Mouse (Mus musculus) activated CD4-positive, CD25-positive, alpha-beta regulatory T cell (primary cell): Measurements from ENCODE around the gene Bet1l. TPM values are rescaled to one million over a fixed set of nuclear protein-coding genes. Genes with fewer than 3 reads are reported as not detected.

Experiments
- polyA plus RNA-seq, 2 experiments: library from polyadenylated mRNA; unstranded; fragments of 100-300 nt; shearing (Covaris generic); gene quantifications; one replicate each; pipeline ENCODE4 v1.2.1; 2017

Bet1l gene
- 10 to 100 TPM; 46.6 to 46.7 TPM for polyA plus RNA-seq

GRCm38 (mm10) chr7:140857550-140858505 lies at the start of gene Bet1l:
Bet1l (minus strand) TSS chr7:140857577.

GRCm38 (mm10) chr7:140900220-140900619 lies 42.8 kb upstream of the Bet1l start, which contains the start of gene Cox8b:
Cox8b (minus strand) TSS chr7:140900446.

DNA sequence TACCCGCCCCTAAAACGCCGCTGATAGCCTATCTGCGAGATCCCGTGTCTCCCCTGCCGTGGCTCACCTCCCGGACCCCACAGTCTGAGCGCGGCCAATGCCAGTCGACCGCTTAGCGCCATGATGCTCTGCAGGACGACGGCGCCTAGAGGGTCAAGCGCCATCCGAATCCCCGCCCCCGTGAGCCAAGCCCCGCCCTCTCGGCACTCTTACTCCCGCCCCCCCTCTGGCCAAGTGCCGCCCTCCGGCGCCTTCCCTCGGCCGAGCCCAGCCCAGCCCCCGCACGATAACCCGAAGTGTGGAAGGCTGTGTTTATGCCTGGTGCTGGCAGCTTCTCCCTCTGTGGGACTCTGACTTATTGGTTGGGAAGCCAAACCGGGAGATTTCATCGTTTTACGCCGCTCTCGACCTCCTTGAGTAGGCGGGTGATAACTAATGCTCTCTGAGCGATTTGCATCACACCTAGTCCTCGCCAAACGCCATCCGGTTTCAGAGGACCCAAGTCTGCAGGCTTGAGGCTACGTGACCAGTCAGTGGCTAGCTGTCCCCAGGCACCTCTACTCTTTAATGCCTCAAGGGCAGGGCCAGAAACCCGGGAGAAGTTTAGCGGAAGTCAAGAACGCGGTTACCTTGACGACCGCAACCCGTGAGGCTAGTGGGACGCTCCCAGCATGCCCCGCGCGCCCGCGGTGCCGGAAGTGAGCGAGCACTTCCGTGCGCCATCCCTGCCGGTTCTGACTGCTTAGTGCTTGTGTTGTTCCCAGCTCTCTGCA lies 24.5 kb upstream of the Bet1l start, which contains the start of the genes Psmd13 and Sirt3:
TSS of gene Psmd13 (plus strand) at position 273 of the 773 bp plus-strand sequence.
TSS of gene Sirt3 (minus strand) at position 614 of the 773 bp plus-strand sequence.

DNA sequence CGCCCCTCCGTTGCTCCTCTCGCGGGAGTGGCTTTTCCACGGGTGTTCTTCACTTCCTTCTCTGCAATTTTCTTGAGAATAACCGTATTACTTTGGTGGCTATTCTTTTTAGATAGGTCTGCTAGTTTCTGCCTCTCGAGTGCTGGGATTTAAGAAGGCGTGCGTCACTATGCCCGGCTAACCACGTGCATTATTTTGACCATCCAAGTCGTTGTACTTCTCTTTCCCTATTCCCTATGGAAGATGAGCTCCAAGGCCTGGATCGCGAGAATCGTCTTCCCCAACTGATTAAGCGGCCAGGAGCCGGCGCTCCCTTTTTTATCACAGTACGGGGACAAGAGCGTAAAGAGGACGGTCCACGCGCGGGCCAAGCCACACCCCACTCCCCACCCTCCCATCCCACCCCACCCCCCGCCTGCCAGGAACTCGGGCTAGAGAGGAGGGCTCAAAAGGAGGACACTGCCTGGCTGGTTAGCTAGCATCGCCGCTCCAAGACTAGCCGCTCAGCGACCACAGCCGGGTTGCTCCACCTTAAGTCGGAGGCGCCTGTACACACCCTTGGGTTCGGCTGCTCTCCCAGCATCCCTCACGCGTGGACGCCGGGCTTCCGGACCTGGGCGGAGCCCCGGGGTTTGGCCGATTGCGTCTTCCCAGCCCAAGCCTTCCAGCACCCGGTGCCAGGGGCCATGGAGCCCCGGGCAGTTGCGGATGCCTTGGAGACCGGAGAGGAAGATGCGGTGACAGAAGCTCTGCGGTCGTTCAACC lies 410 bp downstream of the Bet1l start, which contains the start of gene Ric8a:
TSS of gene Ric8a (plus strand) at position 173 of the 765 bp plus-strand sequence.

GRCm38 (mm10) chr7:140855860-140856784 lies 1.3 kb downstream of the Bet1l start, which contains the start of gene Gm45785:
Gm45785 (minus strand) TSS chr7:140856331.

DNA sequence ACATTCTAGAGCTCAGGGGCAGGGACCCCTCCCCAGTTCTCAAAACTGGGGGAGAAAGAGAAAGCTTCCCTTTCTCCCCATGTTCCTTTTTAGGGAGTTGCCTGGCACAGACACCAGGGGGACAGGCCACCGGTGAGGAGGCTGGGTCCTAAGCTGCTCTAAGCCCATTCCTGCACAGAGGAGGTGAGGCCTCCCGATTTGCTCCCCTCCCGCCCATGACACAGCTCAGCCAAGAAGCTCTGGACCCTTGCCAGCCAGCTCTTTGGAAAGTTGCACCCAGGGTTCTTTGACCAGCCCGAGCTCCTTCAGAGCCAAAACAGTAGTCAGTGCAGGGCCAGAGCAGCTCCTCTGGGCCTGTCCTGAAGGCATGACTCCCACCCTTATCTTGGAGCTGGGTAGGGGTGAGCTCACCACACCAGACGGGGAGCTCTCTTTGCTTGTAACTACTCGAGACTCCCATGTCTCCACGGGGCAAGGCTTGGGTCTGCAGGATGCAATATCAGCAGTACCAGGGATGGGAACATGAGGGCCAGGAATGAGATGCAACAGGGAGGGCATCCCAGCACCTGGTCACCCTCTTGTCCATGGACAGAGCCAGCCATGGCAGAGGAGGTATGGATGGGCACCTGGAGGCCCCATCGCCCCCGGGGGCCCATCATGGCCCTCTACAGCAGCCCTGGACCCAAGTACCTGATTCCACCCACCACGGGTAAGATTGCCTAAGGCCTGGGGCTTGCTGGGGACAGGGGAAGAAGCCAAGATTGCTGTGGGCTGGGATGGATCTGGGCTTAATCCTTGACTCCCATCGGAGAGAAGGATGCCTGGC lies 9.4 kb downstream of the Bet1l start, which contains the start of gene Odf3:
TSS of gene Odf3 (plus strand) at position 51 of the 826 bp plus-strand sequence.

GRCm38 (mm10) chr7:140844905-140845665 lies 12.3 kb downstream of the Bet1l start, which contains the start of gene Scgb1c1:
Scgb1c1 (plus strand) TSS chr7:140845547.

DNA sequence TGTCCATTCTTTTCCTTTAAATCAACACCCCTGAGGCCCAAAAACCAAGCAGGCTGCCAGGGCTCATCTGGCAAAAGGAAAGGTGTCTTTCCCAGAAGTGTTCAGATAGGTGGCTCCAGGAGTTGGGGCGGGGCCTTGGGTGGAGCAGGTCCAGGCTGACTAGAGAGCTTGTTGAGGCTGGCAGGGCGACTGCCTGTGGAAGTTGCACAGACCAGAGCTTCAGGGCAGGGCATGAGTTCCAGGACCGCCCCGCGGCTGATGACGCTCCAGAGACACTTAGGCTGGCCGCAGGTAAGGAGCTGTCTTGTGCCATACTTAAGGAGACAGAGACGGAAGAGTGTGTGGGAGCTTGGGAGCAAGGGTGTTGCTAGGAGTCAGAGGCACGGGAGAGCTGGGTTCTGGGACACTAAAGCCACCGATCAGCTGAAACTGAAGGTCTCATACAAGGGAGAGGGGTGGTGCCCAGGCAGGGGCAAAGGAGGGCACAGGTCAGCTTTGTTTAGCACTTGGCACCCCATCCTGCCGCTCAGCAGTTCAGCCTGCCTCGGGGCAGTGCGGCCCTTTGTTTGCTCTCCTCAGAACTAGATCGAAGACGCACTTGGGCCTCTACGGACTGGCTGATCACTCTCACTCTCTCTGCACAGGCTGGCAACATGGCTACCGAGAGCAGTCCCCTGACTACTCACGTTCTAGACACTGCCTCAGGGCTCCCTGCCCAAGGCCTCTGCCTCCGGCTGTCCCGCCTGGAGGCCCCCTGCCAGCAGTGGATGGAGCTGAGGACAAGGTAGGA lies 22.2 kb downstream of the Bet1l start, which contains the start of gene Urah:
TSS of gene Urah (plus strand) at position 51 of the 790 bp plus-strand sequence.

DNA sequence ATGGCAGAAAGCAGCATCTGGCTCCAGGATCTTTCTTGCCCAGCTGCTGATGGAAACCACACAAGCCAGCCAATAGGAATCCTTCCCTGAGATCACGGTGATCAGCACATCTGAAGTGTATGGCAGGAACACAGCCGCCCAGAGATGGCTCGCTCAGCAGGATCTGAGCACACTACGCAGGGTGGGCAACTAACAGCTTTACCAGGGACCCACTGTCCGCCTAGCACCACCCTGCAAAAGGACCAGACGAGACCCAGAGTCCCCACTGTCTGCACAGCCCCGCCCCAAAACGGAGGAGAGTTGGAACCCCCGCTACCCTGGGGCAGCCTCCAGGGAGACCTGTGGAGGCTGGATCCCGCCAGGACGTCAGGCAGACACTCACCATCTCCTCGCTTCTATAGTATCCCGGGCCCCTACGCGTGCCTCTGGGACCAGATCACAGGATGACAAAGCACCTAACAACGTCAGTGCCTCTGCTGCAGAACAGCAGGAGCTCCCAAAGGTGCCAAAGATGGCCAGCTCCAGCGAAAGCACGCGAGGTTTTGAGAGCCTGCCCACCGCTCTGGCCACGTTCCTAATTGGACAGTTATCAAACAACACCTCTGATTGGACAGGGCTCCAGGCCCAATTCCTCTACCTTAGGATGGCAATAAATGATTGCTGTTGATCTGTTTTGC lies 35.6 kb downstream of the Bet1l start, which contains the start of gene Zfp941:
TSS of gene Zfp941 (minus strand) at position 526 of the 677 bp plus-strand sequence.

Other genes with a start within 250 kb of the Bet1l start
- gene Olfr61, start 228.6 kb downstream of the Bet1l start, polyA plus RNA-seq = not detected
- not detected for gene Olfr53, start 211.1 kb downstream of the Bet1l start, polyA plus RNA-seq
- gene Olfr539, start 197.6 kb downstream of the Bet1l start, polyA plus RNA-seq = under 1 TPM; 0.10 to 0.14 TPM
- under 1 TPM; 0.04 to 0.07 TPM for gene Olfr45, start 175.6 kb downstream of the Bet1l start, polyA plus RNA-seq
- gene Olfr541, start 160.3 kb downstream of the Bet1l start, polyA plus RNA-seq = under 1 TPM in 1 of 2 experiments, not detected in 1; 0.34 TPM
- gene Cyp2e1, start 93.8 kb downstream of the Bet1l start, polyA plus RNA-seq = under 1 TPM in 1 of 2 experiments, not detected in 1; 0.26 TPM
- gene Syce1, start 69.7 kb downstream of the Bet1l start, polyA plus RNA-seq = 1 to 10 TPM in 1 of 2 experiments, under 1 TPM in 1; 0.32 to 1.6 TPM
- gene Zfp941, start 35.4 kb downstream of the Bet1l start, polyA plus RNA-seq = under 1 TPM; 0.11 to 0.17 TPM
- gene Urah, start 22.6 kb downstream of the Bet1l start, polyA plus RNA-seq = not detected
- gene Scgb1c1, start 12.0 kb downstream of the Bet1l start, polyA plus RNA-seq = not detected
- not detected for gene Odf3, start 9.8 kb downstream of the Bet1l start, polyA plus RNA-seq
- under 1 TPM in 1 of 2 experiments, not detected in 1; 0.43 TPM for gene Gm45785, start 1.2 kb downstream of the Bet1l start, polyA plus RNA-seq
- 100 to 1,000 TPM; 101 to 128 TPM for gene Ric8a, start 620 bp downstream of the Bet1l start, polyA plus RNA-seq
- gene Psmd13, start 24.4 kb upstream of the Bet1l start, polyA plus RNA-seq = 100 to 1,000 TPM; 232 to 235 TPM
- 10 to 100 TPM in 1 of 2 experiments, 1 to 10 TPM in 1; 4.9 to 10.0 TPM for gene Sirt3, start 24.7 kb upstream of the Bet1l start, polyA plus RNA-seq
- gene Cox8b, start 42.9 kb upstream of the Bet1l start, polyA plus RNA-seq = not detected
- under 1 TPM in 1 of 2 experiments, not detected in 1; 0.24 TPM for gene Nlrp6, start 63.3 kb upstream of the Bet1l start, polyA plus RNA-seq
- gene Pgghg, start 83.8 kb upstream of the Bet1l start, polyA plus RNA-seq = 10 to 100 TPM; 20.0 to 39.9 TPM
- gene Ifitm5, start 92.7 kb upstream of the Bet1l start, polyA plus RNA-seq = under 1 TPM in 1 of 2 experiments, not detected in 1; 0.57 TPM
- not detected for gene Gm45717, start 98.4 kb upstream of the Bet1l start, polyA plus RNA-seq
- gene Ifitm2, start 98.4 kb upstream of the Bet1l start, polyA plus RNA-seq = 100 to 1,000 TPM in 1 of 2 experiments, 10 to 100 TPM in 1; 67.1 to 119 TPM
- gene Ifitm1, start 109.6 kb upstream of the Bet1l start, polyA plus RNA-seq = 10 to 100 TPM in 1 of 2 experiments, 1 to 10 TPM in 1; 2.5 to 20.2 TPM
- 10 to 100 TPM; 14.6 to 31.5 TPM for gene Ifitm3, start 153.2 kb upstream of the Bet1l start, polyA plus RNA-seq
- gene Ifitm6, start 160.3 kb upstream of the Bet1l start, polyA plus RNA-seq = 1 to 10 TPM in 1 of 2 experiments, under 1 TPM in 1; 0.75 to 1.2 TPM
- not detected for gene Gm17387, start 171.6 kb upstream of the Bet1l start, polyA plus RNA-seq
- 10 to 100 TPM in 1 of 2 experiments, 1 to 10 TPM in 1; 9.9 to 21.4 TPM for gene B4galnt4, start 203.5 kb upstream of the Bet1l start, polyA plus RNA-seq
- 100 to 1,000 TPM; 238 to 385 TPM for gene Pkp3, start 220.6 kb upstream of the Bet1l start, polyA plus RNA-seq
- 100 to 1,000 TPM; 176 to 187 TPM for gene Sigirr, start 243.0 kb upstream of the Bet1l start, polyA plus RNA-seq